Mouse (Mus musculus): ENCODE measurements around the gene Ice1. TPM values are rescaled to one million over a fixed set of nuclear protein-coding genes. Genes with fewer than 3 reads are reported as not detected.

Ice1 gene
- 10 to 100 TPM; 65.6 to 70.7 (median 68.6) TPM for total RNA-seq (2022)

DNA sequence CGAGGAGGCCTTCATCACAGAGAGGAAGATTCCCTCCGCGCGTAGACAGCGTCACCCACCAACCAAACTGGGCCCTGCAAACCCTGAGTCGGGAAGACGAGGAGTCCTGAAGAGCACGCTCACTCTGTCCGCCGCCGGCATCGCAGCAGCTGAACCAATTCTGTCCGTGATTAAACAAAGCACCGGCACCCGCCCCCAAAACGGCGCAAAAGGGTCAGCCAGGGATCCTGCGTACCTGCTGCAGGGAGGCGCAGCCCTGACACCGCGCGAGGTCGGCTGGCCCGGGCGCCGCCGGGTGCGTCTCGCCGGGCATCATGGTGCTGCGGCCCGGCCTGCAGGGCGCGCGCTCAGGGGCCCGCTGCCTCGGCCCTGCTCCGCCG is at the start of gene Ice1:
Gene Ice1, minus strand, starts transcription at position 353 of the 380 bp plus-strand sequence.
- DNase-seq (ENCODE audit: low spot score in 2 of 2): no peak

DNA sequence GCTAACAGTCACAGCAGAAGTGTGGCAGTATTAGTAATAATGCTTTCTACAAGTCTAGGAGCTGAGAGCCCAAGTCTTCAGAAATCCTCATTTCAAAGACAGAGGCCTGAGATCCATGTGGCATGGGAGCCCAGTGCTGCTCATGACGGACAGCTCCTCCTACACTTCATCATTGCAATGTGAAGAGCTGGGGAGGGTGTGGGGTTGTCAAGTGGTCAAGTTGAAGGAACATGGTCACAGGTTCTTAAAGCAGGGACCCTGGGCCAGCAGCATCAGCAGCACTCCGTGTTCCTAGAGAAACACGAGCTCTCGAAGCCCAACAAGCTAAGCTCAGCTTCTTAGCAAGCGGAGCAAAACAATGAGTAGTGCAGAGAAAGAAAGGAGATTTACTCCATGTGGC is 48.4 kb upstream of the Ice1 start:
- no peak for DNase-seq (ENCODE audit: low spot score in 2 of 2)

DNA sequence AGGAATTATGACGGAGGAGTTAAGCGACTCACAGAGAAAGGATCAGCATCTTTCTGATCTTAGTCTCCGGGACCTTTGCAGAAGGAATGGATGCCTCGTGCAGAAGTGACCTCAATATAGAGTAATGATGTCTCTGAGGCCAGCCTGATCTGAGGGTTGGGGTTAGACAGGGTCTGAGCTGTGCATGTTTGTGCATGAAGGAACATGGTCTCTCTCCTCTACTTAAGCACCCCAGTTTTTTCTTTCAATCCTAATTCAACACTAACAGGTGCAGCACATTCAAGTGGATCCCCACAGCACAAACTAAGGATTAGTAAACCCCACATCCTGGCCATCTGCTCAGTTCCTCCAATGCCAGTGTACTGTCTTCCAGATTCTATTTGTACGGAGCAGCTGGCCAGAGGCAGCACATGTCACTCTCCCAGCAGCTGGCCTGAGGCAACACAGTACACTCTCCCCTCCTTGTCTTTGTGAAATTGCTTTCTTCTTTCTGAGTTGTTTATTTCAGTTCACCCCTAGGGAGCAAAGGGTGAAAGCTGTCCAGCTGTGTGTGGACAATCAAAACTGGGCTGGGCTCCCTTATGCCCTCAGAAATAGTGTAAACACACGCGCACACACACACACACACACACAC is 47.7 kb upstream of the Ice1 start:
- no peak for DNase-seq (ENCODE audit: low spot score in 2 of 2)

DNA sequence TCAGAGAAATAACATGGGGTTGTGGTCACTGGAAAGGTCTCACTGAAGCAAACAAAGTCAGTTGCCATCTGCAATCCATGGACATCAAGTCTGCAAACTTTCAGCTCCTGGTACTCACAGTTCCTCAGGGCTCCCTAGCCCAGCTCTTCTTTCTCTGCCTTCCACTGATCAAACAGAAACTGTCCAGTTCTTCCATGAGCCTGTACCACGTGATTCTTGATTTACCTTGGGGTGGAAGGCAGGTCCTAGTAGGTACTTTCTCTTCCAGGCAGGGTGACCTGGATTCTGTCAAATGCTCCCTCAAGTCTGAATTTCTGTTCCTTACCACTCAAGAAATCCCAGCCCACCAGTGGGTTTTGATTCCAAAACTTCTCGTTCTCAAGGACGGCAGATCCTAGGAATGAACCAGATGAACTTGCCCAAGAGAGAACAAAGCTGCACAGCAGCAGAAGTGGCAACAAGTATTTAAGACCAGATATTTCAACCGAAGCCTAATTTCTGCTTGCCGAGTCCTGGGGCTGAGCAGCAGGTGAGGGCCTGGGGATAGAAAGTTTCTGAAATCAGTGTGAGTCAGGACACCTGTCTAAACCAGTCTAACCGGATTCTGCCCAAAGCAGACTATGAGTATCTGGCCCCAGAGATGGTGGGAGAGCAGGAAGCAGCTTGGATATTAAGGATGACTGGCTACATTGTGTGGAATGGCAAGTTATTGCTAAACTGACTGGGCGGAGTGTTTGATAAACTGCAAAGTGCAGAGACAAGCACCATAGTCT is 44.2 kb upstream of the Ice1 start:
- no peak for DNase-seq (ENCODE audit: low spot score in 2 of 2)

DNA sequence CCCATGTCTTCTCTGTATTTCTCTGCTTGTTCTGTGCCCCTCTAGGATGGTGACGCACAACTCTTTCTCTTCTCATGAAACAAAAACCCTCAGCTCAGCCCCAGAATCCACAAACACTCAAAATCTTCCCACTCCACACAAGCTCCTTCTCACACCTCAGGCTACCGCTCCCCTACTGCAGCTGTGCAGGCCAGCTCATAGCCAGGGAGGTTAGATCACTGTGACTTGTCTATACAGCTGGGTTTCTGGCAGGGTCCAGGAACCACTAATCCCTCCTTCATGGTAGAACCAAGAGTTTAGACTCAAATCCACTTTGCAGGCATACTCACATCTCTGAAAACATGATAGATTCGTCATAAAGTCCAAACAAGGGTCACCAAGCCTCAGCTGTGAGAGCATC is 42.9 kb upstream of the Ice1 start:
- DNase-seq (ENCODE audit: low spot score in 2 of 2): no peak

DNA sequence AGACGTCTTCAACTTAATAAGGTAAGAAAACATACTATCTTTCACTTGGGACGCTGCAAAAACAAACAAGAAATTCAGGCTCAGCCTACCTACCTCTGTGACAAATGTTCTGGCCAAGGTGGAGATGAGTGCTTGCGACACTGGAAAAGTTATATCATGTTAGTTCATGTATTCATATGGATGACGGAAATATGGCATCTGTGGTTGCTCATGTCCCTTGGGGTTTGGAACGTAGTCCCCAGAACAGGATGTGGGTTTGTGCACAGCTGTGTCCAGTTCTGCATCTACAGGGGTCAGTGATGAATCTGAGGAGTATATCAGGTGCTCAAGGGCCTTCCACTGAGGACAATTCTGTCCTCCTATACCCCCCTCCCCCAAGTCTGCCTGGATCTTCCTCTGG is 40.3 kb upstream of the Ice1 start:
- no peak for DNase-seq (ENCODE audit: low spot score in 2 of 2)

DNA sequence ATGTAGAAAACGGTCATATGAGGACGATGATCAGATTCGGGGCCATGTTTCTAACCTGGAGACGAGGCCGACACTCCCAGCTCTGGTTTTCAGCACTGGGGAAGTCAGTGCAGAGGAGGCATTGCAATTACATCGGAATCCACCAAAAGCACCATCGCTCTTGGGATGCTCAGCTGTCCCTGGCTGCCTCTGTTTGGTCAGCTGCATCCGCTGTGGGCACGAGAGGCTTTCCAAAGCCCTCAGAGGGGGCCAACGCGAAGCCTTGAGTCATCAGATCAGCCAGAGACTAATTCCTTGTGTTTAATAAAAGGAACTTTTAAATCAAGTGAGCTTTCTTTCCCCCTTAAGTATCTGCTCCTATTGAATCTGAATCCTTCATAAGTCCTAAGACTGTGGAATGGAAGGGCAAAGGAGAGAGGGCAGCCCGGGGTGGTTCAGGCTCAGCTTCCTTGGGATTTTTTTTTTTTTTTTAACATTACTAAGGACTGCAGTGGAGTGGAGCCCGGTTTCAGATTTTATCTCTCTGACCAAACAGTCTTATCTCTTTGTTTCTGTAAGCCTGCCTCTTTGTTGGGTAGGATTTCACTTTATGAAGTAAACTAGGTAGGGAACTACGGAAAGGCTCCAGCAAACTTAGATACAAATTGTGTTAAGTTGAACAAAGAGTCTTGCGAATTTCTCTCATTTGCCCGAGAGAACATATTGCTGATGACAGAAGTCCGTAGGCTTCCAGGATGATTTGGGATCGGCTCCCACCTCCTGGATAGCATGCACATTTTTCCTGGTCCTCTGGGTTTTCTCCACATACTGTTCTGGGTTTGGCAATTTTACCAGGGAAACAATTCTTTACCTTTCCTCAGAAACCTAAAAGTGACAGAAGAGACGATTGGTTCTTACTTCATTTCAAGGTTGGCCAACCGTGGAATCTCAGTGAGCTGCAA is 39.1 kb upstream of the Ice1 start:
- no peak for DNase-seq (ENCODE audit: low spot score in 2 of 2)

DNA sequence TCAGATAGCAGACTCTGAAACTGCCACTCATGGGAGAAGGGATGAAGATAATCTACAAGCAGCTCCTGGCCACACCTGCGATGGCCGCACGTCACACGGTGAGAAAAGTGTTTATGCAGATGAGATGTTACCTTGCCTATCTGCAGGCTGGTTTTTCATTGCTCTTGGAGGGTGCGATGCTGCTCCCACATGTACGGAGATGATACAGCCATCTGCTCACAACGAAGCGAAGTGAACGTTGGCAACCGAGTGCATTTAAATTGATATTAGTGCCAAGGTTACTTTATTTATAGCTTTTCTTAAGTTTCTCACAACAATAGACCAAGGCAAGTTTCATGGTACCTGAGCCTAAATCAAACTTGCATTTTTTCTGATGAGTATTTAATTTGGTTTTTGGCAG is 37.6 kb upstream of the Ice1 start:
- peak in 1 of 2 experiments; percentile 36 for DNase-seq (ENCODE audit: low spot score in 2 of 2)

DNA sequence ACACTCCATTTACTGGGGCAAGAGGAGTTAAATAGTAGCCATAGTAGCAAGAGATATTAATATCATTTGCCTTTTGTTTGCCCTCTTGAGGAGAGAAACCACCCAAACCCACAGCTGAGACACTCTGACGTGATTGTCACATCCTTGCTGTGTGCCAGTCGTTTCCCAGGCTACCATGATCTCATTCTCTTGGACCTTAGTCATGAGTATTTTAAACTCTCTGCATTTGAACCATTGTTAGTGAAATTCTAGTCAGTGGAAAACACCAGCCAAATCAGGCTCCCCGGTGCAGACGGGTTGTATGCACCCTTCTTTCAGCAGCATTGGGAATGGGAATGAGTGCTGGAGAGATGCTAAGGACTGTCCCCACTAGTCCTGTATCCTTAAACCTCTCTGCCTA is 32.6 kb upstream of the Ice1 start:
- peak in 1 of 2 experiments; percentile 25 for DNase-seq (ENCODE audit: low spot score in 2 of 2)

DNA sequence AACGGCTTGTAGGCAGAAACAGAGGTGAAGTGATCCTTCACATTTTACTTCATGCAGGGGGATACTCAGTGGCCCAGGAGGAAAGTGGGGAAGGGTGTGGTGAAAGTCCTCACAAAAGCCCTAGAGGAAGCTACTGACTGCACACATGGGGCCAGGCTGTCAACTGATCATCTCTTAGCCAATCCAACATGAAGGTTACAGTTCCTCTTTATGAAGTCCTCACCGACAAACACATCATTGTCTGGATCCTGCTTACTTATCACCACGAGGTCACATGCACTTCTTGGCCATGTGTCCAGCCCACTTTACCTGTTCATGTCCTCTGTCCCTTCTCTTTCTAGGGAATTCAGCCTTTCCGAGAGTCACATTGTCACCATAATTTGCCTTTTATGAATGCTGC is 22.3 kb upstream of the Ice1 start:
- DNase-seq (ENCODE audit: low spot score in 2 of 2): no peak

DNA sequence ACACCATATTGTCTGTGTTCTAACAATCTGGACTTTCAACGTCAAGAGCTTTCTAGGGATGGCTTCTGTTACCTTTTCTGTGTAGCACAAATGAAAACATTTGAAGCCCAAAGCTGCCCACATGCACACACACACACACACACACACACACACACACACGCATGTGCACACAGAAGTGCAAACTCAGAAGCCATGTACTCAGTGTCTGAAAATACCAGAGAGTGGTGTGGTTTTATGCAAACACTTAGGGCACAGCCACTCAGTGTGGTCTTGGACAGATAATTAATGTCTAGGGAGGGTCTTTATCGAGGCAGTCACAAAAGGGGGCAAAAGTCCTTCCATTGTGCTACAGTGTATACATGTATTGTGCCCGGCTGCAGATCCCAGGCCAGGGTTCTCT is 19.3 kb upstream of the Ice1 start:
- no peak for DNase-seq (ENCODE audit: low spot score in 2 of 2)

DNA sequence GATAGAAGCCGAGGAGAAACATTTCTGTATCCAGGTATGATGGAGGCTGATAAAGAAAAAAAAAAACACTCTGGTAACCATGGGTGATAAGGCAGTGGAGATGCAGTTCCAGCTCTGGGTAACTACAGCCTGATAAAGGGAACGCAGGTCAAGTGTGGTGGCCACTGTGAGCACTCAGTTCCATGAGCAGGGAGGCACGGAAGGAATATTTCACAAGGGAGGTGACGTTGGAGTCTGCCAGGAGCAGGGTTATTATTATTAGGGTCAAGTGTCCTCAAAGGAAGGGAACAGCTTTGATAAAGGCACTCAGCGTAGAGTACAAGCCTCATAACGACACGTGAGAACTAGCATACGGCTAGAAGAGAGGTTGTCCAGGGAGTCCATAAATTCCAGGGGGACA is 18.9 kb upstream of the Ice1 start:
- no peak for DNase-seq (ENCODE audit: low spot score in 2 of 2)

DNA sequence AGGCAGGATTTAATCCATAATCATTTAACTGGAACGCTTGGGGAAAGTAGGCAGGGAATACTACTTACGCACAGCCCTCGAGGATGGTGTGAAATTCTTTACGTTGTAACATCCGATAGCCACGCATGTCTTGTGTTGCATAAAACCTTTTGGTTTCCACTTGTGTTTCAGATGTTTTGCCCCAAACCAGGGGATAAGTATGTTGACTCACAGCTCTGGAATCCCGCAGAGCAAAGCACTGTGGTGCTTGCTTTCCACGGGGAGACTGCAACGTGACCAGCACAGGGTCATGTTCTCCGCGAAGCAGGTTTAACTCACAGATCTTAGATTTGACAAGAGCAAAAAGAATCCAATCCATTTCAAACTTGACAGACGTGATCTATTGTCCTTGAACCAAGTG is 18.1 kb upstream of the Ice1 start:
- DNase-seq (ENCODE audit: low spot score in 2 of 2): no peak

DNA sequence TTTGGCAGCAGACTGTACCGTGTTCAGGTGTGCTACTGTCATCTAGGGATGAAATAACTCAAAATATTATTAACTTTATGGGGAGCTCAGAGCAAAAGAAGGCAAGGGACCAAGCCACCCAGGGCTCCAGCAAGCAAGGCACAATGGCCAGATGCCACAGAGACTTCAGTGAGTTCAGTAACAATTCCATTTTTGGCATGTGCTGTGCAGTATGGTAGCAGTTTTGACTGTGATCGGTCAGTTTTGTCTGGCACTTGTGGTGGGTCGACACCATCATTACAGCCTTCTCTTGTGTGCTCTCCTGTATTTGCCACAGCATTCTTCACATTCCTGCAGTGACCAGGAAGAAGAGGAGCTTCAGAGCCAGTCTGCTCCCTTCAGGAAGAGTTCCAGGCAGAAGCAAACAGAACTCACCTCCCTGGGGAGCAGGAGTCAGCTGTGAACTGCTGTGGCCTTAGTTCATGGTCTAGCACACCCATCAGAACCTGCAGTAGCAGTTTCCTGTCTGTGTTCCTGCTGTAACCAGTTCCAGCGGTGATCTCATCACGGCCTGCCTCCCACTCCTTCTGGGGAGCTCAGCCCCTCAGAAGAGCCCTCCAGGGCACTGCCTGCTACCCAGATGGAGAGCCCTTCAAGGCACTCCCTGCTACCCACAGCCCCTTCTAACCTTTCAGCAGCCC is 16.8 kb upstream of the Ice1 start:
- DNase-seq (ENCODE audit: low spot score in 2 of 2): no peak

DNA sequence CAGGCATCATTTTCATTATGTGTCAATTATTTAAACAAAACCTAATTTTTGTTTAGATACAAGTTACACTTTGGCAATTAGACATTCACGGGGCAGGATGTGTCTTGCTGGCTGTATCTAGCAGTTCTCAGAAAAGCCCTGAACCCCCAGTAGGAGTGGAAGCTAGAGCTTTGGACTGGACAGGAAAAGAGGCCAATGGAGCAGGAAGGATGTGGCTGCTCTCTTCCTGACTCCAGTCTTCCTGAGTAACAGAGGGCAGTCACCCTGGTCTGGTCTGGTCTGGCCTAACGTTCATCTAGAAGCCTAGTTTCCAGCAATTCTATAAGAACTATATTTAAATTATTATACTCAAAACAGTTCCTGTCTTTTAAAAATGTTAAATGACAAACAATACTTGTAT is 16.0 kb upstream of the Ice1 start:
- DNase-seq (ENCODE audit: low spot score in 2 of 2): no peak

DNA sequence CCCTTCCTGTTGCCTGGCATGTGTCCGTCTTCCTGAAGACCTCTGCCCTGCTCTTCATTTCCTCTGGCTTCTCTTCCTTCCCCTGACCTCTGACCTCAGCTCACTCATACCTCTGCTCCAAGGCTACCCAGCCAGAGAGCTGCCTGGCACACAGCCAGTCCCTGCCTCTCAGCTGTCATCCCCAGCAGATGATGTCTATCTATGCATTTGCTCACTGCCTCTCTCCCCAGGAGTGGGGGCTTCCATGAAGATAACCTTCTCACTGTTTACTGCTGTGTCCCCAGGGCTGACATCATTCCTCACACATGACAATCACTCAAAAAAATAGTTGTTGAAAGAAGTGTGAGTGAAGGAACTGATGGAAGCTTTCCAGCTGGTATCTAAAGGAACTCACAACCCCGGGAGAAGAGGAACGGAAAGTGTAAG is 12.6 kb upstream of the Ice1 start:
- no peak for DNase-seq (ENCODE audit: low spot score in 2 of 2)

DNA sequence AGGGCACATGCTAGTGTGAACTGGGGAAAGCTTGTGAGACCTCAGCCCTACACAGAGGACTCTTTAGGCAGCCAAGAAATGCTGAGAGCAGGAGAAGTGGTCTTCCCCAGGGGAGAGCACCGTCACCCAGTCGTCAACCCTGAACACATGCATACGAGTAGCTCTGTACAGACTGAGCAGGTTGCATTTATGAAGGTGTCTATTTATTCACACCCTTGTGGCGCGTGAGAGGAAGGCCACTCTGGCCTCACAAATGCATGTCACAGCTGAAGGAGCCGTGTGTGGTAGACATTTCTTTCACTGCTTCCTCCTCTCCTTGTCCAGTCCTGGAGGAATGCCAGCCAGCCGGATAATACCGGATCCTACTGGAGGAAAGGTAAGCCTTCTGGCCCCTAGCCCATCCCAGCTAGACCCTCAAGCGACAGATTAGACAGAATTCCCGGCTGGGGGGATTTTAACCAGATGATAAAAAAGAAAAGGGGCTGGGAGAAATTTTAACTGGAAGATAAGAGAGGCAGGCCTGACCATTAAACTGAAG is 8.6 kb upstream of the Ice1 start:
- DNase-seq (ENCODE audit: low spot score in 2 of 2): peak in 1 of 2 experiments; percentile 6

DNA sequence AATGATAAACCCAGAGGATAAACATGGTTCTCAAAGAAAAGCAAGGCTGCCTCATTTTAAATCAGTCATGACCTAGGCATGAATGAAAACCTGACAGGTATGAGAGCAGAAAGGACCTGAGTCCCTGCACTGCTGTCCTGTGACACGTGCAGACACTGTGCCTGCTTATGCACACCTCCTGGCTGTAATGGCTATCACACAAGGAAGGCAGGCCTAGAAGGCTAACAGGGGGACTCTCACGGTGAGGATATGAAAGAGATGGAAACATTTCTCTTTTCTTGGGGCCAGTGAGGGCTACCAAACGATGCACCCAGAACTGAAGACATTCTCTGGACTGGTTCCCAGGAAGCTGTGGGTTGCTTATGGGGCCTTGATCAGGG is 6.6 kb upstream of the Ice1 start:
- DNase-seq (ENCODE audit: low spot score in 2 of 2): no peak

DNA sequence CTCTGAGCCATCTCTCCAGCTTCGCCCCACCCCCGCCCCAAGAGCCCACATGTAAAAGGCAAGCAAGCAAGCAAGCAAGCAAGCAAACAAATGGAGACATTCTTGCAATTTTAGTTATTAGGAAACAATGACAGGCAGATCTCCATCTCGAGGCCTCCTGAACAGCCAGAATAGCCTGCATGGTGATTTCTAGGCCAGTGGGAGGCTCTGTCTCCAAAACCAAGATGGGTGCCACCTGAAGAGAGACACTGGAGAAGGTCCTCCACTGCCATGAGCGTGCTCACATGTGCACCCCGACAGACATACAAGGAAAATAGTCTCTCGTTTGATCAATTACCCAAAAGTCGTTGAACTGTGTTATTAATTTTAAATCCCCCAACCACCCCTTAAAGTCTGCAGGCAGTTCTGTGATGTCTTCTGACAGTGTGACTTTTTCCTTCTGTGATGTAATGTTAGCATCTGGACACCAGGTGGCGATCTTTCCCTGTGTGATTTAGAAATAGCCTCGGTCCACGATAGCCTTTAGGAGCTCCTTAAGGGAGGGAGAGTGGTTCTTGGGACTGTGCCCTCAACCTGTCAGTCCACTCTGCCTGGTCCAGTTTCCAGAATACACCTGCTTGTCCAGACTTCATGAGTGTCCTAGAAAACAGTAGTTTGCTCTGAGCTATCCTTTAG is 6.1 kb upstream of the Ice1 start:
- DNase-seq (ENCODE audit: low spot score in 2 of 2): peak in 1 of 2 experiments; percentile 28

DNA sequence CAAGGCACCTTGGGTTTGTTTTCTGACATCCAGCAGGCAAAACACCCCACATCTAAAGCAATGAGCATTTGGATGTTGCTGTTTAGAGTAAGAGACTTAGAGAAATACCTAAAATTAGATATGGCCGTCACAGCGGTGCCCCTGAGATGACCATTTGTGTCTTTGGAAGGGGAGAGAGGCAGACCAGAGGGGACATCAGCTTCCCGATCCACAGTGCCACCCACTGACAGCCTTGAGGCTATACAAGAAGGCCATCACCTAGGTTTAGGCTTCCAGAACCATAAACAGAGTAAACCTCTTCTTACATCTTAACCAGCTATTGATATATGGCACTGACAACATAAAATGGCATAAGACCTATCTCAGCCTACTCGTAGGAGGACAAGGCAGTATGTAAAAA is 4.5 kb upstream of the Ice1 start:
- no peak for DNase-seq (ENCODE audit: low spot score in 2 of 2)

DNA sequence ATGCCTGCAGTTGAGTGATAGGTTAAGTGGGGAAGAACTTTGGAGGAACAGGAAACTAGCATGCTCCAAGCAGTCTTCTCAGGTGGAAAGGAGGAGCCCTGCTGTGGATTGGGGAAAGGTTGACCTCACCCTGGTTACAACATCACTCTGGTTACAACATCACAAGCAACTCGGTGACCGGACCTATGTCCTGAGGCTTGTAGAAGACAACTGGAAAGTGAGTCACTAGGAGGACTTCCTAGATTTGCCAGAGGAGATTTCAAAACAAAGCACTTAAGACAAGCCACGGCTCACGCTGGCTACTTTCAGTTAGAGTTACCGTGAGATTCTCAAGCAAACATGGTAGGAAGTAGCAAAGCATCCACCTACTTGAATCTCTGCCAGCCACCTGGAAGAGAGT is 3.9 kb upstream of the Ice1 start:
- no peak for DNase-seq (ENCODE audit: low spot score in 2 of 2)

All from left cerebral cortex, adult 8-10 months (tissue).